Mouse (Mus musculus) forebrain, embryonic 12.5 days (tissue): ENCODE data around the gene Gm5148. TPM values are rescaled to one million over a fixed set of nuclear protein-coding genes. Genes with fewer than 3 reads are reported as not detected.

Source experiments
- ATAC-seq: fragments of 200-750 bp; cut with Nextera tagmentation; 2 replicates; pipeline ENCODE4 v1.8.0; 2017; ENCODE audit warnings: moderate TSS enrichment; ENCODE audit not compliant: low FRiP score
- H3K27ac ChIP-seq: fragments of 300-500 bp; sonication (generic); 2 replicates; pipeline ENCODE4 v1.5.1; 2016; ENCODE audit warnings: mild to moderate bottlenecking
- H3K27me3 ChIP-seq: fragments of 300-500 bp; sonication (generic); 2 replicates; pipeline ENCODE4 v1.6.1; 2016; ENCODE audit warnings: mild to moderate bottlenecking
- H3K36me3 ChIP-seq: fragments of 300-500 bp; sonication (generic); replicated peaks from 2 replicates; pipeline ENCODE4 v1.6.1; 2016; ENCODE audit warnings: mild to moderate bottlenecking
- H3K4me1 ChIP-seq: fragments of 300-500 bp; sonication (generic); 2 replicates; pipeline ENCODE4 v1.6.1; 2016
- H3K4me2 ChIP-seq: fragments of 300-500 bp; sonication (generic); 2 replicates; pipeline ENCODE4 v1.6.1; 2016; ENCODE audit warnings: mild to moderate bottlenecking, moderate library complexity
- H3K4me3 ChIP-seq: fragments of 300-500 bp; sonication (generic); replicated peaks from 2 replicates; pipeline ENCODE4 v1.5.1; 2016; ENCODE audit warnings: mild to moderate bottlenecking
- H3K9ac ChIP-seq: fragments of 300-500 bp; sonication (generic); 2 replicates; pipeline ENCODE4 v1.6.1; 2016; ENCODE audit warnings: mild to moderate bottlenecking
- H3K9me3 ChIP-seq: fragments of 300-500 bp; sonication (generic); 2 replicates; pipeline ENCODE4 v1.6.1; 2016
- WGBS: fragments of 180-500 bp; shearing (Covaris S2); methylation state at CpG from one replicate; pipeline ENCODE4 v1.1.7; 2016; 5-methylcytosine and 5-hydroxymethylcytosine counted together
- polyA plus RNA-seq: library from polyadenylated mRNA; unstranded; fragments of >200 nt; fragmentation: Nextera tagmentation; extraction: Ambion mirVana; gene quantifications from 2 replicates; pipeline ENCODE4 v1.2.1, GENCODE M21; 2016

Gm5148 gene
- polyA plus RNA-seq, result 3.7 and 4.3 TPM in 2 replicates

DNA sequence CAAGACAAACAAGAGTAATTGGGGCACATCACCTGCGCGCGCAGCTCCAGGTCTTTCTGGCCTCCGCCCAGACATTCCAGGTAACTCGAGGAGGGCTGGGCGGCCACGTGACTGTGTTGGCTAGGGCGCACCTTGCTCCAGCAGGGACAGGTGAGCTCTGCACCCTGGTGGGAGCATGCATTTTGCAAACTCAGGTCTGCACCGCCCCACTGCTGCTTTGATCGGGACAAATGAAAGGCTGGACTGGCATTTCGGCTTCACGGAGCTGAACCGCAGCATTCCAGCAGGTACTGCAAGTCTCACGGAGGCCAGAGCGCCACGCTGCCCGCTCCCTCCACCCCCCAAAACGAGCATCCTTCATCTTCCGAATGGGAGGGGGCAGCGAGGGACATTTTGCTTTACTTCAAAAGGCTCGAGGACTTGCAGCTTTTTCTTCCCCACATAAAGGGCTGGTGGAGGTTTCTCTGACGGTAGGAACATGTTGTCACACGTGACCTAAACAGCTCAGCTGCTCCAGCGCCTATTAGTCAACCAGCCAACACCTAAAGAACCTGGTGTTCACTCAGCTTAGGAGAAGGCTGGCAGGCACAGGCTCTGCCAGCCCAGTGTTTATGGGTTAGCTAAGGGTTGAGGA lies at the start of gene Gm5148:
Gm5148 (minus strand) TSS at position 320 of the 634 bp plus-strand sequence.
- 1% methylated on average over 24 of the region's 24 CpGs for WGBS
- H3K4me3 ChIP-seq, result peak within 1 kb of the TSS; percentile 40
- H3K27me3 ChIP-seq, result peaks cover 44% of the 10 kb centered on the region
- peak within 1 kb of the TSS; percentile 58 for H3K9ac ChIP-seq
- peaks cover 30% of the 10 kb centered on the region for H3K4me1 ChIP-seq
- H3K27ac ChIP-seq, result peak within 1 kb of the TSS; percentile 73
- H3K36me3 ChIP-seq, result no peaks in the 10 kb centered on the region
- peak; percentile 67 for ATAC-seq
- H3K9me3 ChIP-seq, result no peaks in the 10 kb centered on the region
- peak within 1 kb of the TSS; percentile 78 for H3K4me2 ChIP-seq

DNA sequence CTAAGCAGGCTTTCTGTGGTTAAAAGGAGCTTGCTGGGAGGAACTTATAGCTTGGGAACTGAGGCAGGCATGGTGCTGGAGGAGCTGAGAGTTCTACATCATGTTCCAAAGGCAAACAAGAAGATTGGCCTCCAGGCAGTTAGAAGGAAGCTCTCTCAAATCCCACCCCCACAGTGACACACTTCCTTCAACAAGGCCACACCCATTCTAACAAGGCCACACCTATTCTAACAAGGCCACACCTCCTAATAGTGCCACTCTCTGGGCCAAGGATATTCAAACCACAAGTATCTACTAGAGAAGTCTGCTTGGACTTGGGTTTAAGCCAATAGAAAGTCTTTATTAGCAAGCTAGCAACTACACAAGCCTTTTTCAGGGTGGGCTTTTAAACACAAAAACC lies 46.7 kb upstream of the Gm5148 start:
- ATAC-seq, result no peak
- Histone ChIP-seq H3K4me1 (peaks cover 21% of the 10 kb centered on the region), H3K9ac (no peak overlapping the region), H3K4me2 (no peak overlapping the region), H3K27ac (no peak overlapping the region), H3K27me3 (peaks cover 19% of the 10 kb centered on the region; the same call in 1 of the 2 replicates), H3K36me3 (no peaks in the 10 kb centered on the region), H3K9me3 (no peaks in the 10 kb centered on the region), H3K4me3 (no peak overlapping the region)

DNA sequence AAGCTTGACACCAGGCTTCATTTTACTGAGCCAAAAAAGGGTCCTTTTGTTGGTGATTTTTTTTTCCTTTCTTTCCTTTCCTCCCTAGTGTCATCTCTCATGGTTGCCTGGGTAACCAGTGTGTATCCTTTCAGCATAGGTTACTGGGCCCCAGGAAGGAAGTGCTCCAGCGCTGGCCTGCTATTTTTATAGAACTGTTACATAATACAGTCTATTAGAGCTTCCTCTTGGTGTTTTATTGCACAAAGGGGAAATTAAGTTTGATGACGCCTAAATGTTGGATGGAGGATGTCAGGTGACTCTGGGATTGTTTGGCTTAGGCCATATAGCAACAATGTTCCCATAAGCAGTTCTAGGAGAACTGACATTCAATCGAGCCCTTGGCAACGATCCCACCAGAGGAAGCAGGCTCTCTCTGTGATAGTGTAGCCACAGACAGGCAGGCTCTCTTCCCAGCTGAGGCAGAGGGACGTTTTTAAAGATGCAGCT lies 45.0 kb upstream of the Gm5148 start:
- H3K9ac ChIP-seq, result peak overlapping the region; percentile 9; the same call in 1 of the 2 replicates
- H3K4me3 ChIP-seq, result no peak overlapping the region
- peak overlapping the region; percentile 73 for H3K27ac ChIP-seq
- WGBS, result 21% methylated on average over 5 of the region's 5 CpGs
- H3K27me3 ChIP-seq, result 0 out of 2 replicates have a peak, but pooled peaks cover 10% of the 10 kb centered on the region
- peak overlapping the region; percentile 8; the same call in 1 of the 2 replicates for H3K4me2 ChIP-seq
- H3K9me3 ChIP-seq, result no peaks in the 10 kb centered on the region
- no peaks in the 10 kb centered on the region for H3K36me3 ChIP-seq
- peak; percentile 86 for ATAC-seq
- peaks cover 21% of the 10 kb centered on the region for H3K4me1 ChIP-seq

DNA sequence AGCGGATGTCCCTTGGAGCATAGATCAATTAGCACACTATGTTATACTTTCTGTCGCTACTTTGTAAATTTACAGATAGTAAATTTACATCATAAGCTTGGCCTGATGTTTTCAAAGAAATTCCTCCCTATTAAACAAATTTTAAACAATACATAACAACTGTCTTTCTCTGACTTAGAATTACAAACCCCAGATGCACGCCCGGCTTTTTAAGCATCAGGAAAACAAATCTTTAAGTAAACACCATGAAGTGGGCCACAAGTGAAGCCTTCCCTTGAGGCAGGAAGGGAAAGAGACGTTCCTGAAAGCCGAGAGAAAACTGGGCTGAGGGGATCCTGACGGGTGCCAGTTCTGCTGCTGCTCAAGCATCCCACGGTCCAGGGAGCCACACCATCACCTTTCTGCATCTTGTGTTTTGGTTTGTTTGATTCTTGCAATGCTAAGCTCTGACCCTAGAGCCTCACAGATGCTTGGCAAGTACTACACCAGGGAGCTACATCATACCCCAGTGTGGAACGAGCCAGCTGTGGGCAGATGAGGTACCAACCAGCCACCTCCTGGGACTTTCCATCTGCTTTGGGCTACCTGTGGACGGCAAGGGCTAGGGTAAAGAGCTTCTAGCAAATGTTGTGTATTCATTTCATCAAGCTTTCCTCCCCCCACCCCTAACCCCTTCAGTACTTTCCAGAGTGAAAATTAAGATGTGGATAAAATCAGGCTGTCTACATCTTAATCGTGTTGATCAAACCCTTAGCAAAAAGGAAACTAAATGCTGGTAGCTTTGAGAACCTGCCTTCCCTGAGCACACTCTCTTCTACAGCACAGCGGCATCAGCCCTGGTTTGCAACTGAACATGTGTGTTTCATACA lies 43.1 kb upstream of the Gm5148 start:
- Histone ChIP-seq H3K36me3 (no peaks in the 10 kb centered on the region), H3K27ac (no peak overlapping the region), H3K4me3 (no peak overlapping the region), H3K4me1 (peaks cover 21% of the 10 kb centered on the region), H3K4me2 (no peak overlapping the region), H3K9ac (no peak overlapping the region), H3K27me3 (0 out of 2 replicates have a peak, but pooled peaks cover 5% of the 10 kb centered on the region), H3K9me3 (no peaks in the 10 kb centered on the region)
- no peak for ATAC-seq
- WGBS, result 73% methylated on average over 12 of the region's 12 CpGs

DNA sequence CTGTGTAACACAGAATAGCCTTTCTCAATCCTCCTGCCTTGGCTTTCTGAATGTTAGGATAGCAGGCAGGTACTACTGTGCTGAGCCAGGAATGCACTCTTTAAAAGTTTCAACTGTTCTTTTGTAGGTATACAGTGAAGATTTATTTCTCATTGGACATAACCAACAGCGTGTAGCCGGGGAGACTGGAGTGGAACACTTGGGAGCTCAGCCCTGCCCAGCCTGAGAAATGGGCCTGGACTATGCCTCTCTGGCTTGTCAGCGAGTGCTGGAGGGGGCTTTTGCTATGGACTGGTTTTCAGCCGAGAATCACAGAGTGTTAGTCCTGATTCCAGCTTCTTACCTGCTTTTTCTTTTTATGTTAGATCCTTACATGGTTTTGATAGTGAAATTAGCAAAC lies 42.3 kb upstream of the Gm5148 start:
- no peak for ATAC-seq
- H3K27me3 ChIP-seq, result 0 out of 2 replicates have a peak, but pooled peaks cover 5% of the 10 kb centered on the region
- H3K4me2 ChIP-seq, result no peak overlapping the region
- WGBS, result 76% methylated on average over 4 of the region's 4 CpGs
- H3K4me3 ChIP-seq, result no peak overlapping the region
- H3K27ac ChIP-seq, result no peak overlapping the region
- H3K4me1 ChIP-seq, result peaks cover 21% of the 10 kb centered on the region
- H3K36me3 ChIP-seq, result no peaks in the 10 kb centered on the region
- H3K9ac ChIP-seq, result no peak overlapping the region
- no peaks in the 10 kb centered on the region for H3K9me3 ChIP-seq

DNA sequence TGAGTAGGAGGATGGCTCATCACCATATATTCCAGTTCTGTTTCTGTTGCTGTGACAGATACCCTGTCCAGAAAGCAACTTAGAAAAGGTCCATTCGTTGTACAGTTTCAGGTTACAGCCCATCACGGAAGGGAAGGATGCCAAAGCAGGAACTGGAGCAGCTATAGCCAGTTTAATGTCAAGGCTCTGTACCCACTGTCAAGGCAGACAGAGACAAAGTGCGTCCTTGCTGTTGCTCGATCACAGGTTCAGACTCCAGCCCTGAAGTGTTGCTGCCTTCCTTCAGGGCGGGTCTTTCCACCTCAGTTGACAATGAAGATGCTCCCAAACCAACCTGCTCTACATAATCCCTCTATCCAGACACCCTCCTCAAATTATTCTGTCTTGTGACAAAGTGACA lies 41.7 kb upstream of the Gm5148 start:
- ATAC-seq, result no peak
- peaks cover 21% of the 10 kb centered on the region for H3K4me1 ChIP-seq
- WGBS, result 79% methylated on average over 5 of the region's 5 CpGs
- no peak overlapping the region for H3K4me3 ChIP-seq
- H3K9ac ChIP-seq, result no peak overlapping the region
- H3K4me2 ChIP-seq, result no peak overlapping the region
- H3K36me3 ChIP-seq, result no peaks in the 10 kb centered on the region
- H3K9me3 ChIP-seq, result no peaks in the 10 kb centered on the region
- no peak overlapping the region for H3K27ac ChIP-seq
- H3K27me3 ChIP-seq, result 0 out of 2 replicates have a peak, but pooled peaks cover 5% of the 10 kb centered on the region

DNA sequence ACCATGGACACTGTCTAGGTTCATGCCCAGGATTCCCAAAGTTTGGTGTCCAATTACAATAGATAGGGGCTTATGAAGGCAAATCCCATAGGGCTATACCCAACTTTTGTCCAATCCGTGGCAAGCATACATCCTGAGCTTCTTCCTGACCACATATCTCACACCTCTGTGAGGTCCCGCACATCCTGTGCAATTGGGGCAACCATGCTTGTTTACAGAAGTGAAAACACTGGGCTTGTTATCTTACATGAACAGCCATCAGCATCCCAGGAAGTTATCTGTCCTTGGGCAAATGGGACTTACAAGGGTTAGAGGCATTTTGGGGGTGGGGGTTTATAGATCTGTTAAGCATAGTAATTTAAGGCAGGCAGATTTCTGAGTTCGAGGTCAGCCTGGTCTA lies 41.0 kb upstream of the Gm5148 start:
- H3K4me3 ChIP-seq, result no peak overlapping the region

DNA sequence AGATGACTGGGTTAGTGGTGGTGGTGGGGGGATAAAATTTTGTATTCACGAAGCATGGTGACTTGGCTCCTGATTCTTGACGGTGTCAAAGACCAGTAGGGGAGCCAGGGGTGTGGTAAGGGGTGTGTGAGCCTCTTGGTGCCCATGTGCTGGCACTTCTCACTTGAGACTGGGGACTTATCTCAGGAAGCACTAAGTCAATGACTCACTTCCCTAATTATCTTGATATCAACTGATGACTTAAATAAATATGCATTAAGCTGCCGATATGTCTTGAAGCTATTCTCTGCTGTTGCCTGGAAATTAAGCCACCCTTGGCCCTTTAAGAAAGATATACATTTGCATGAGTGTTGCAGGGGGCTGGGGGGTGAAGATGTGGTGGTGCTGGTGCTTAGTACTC lies 38.0 kb upstream of the Gm5148 start:
- H3K4me2 ChIP-seq, result no peak overlapping the region
- H3K27ac ChIP-seq, result no peak overlapping the region
- H3K4me3 ChIP-seq, result no peak overlapping the region
- no peaks in the 10 kb centered on the region for H3K36me3 ChIP-seq
- 82% methylated on average over 3 of the region's 3 CpGs for WGBS
- peaks cover 18% of the 10 kb centered on the region for H3K4me1 ChIP-seq
- H3K27me3 ChIP-seq, result peaks cover 10% of the 10 kb centered on the region; the same call in 1 of the 2 replicates
- H3K9ac ChIP-seq, result no peak overlapping the region
- no peaks in the 10 kb centered on the region for H3K9me3 ChIP-seq
- ATAC-seq, result no peak

More for the DNA sequence above, 41.0 kb upstream of the Gm5148 start:
- Histone ChIP-seq H3K4me2 (no peak overlapping the region), H3K27ac (no peak overlapping the region), H3K36me3 (no peaks in the 10 kb centered on the region), H3K4me1 (peaks cover 21% of the 10 kb centered on the region), H3K9ac (no peak overlapping the region), H3K27me3 (0 out of 2 replicates have a peak, but pooled peaks cover 10% of the 10 kb centered on the region), H3K9me3 (no peaks in the 10 kb centered on the region)
- 90% methylated on average over 3 of the region's 3 CpGs for WGBS
- ATAC-seq, result no peak

DNA sequence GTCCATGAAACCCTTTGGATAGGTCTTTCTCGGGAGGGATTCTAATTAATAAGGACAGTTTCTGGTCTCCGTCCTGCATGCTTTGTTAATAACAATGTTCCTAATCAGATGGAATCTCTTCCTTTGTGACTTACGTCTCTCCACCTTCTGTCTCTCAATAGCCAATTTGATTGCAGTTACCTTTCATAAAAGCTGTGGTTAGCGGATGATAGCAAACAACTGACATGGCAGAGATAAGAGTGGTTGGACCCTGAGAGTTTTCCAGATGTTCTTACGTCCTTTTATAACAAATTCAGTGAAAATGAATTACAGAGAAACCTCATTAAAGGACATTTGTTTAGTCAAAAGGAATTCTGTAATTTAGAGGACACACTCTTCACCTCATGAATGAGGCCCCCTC lies 37.5 kb upstream of the Gm5148 start:
- no peak for ATAC-seq
- H3K4me3 ChIP-seq, result no peak overlapping the region
- 26% methylated on average over 5 of the region's 5 CpGs for WGBS
- H3K27ac ChIP-seq, result no peak overlapping the region
- H3K4me2 ChIP-seq, result no peak overlapping the region
- no peak overlapping the region for H3K9ac ChIP-seq
- H3K4me1 ChIP-seq, result peaks cover 14% of the 10 kb centered on the region
- H3K36me3 ChIP-seq, result no peaks in the 10 kb centered on the region
- H3K27me3 ChIP-seq, result peaks cover 10% of the 10 kb centered on the region; the same call in 1 of the 2 replicates
- H3K9me3 ChIP-seq, result no peaks in the 10 kb centered on the region

DNA sequence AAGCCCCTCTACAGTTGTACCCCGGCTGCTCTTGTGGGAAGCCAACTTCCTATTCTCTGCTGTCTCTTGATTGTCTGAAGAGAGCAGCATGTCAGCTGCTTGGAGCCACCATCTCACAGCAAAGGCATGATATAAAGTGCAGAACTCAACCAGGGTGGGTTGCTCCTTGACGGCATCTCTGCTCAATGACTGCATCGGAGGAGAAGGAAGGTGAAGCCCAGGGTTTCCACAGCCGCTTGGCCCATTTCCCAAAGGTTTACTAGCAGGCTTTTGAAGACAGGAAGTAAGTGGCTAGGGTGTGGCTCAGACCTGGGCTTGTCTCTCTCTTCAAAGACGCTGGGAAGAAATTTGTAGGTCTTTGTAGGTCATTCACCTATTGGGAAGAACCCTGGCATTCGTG lies 36.6 kb upstream of the Gm5148 start:
- H3K9me3 ChIP-seq, result no peaks in the 10 kb centered on the region
- H3K4me1 ChIP-seq, result peaks cover 14% of the 10 kb centered on the region
- no peaks in the 10 kb centered on the region for H3K36me3 ChIP-seq
- WGBS, result 84% methylated on average over 6 of the region's 6 CpGs
- H3K4me3 ChIP-seq, result no peak overlapping the region
- no peak overlapping the region for H3K9ac ChIP-seq
- no peak for ATAC-seq
- H3K27me3 ChIP-seq, result peaks cover 7% of the 10 kb centered on the region; the same call in 1 of the 2 replicates
- H3K4me2 ChIP-seq, result no peak overlapping the region
- no peak overlapping the region for H3K27ac ChIP-seq

DNA sequence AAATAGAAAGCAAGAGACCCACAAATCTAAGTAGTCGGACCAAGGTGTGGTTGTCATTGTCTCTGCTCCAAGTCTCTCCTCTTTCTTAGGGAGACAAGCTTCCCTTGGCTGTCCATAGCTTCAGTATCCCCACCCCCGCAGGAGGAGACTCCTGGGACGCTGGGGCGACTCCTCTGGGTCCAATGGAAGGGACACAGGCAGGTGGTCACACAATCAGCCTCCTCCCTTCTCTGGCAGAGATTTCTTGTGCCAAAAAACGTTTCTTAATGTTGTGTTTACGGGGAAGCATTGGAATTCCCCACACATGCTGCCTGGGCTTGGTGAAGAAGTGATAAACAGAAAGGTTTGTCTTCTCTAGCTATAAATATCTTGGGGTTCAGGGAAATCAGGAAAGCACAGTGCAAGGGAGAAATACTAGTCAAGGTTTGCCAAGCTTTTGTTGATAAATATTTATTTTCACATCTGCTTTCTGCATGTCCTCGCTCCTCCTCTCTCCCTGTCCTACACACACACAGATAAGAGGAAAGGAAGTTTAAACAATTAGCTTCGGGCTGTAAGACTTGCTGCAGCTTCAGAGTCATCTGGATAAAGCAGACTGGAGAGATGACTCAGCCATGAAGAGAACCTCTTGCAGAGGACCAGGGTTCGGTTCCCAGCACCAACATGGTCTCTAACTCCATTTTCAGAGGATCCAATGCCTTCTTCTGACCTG lies 34.5 kb upstream of the Gm5148 start:
- Histone ChIP-seq H3K4me3 (no peak overlapping the region), H3K9ac (no peak overlapping the region), H3K4me1 (peaks cover 14% of the 10 kb centered on the region), H3K27ac (no peak overlapping the region), H3K27me3 (peaks cover 6% of the 10 kb centered on the region; the same call in 1 of the 2 replicates), H3K9me3 (no peaks in the 10 kb centered on the region), H3K4me2 (peak overlapping the region; percentile 40), H3K36me3 (no peaks in the 10 kb centered on the region)
- 45% methylated on average over 9 of the region's 9 CpGs for WGBS
- ATAC-seq, result no peak

DNA sequence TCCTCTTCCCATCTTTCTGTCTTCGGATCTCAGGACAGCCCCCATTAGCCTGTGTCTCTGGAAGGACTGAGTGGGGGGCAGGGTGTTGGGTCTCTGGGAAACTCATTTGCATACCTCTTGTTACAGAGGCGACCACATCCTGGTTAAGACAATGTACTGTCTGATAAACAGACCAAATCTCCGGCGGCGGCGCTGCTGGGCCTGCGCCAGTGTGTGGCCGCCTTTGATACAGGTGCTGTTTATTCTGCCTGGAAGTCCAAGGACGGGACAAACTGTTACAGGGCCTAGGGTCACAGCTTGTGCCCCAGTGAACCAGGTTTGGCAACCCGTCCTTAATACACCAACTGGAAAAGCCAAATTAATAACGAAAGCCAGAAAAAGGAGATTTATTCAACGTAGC lies 33.8 kb upstream of the Gm5148 start:
- H3K4me1 ChIP-seq, result peaks cover 14% of the 10 kb centered on the region
- H3K9me3 ChIP-seq, result no peaks in the 10 kb centered on the region
- 0 out of 2 replicates have a peak overlapping the region, but pooled peaks have one; percentile 26 for H3K27ac ChIP-seq
- no peak overlapping the region; the same call in 1 of the 2 replicates for H3K9ac ChIP-seq
- H3K4me2 ChIP-seq, result peak overlapping the region; percentile 40
- H3K27me3 ChIP-seq, result peaks cover 6% of the 10 kb centered on the region; the same call in 1 of the 2 replicates
- 2% methylated on average over 12 of the region's 12 CpGs for WGBS
- peak; percentile 91 for ATAC-seq
- H3K4me3 ChIP-seq, result no peak overlapping the region
- no peaks in the 10 kb centered on the region for H3K36me3 ChIP-seq
